20 mouse cellular contexts compared by ENCODE assay signal in the genomic region with DNA sequence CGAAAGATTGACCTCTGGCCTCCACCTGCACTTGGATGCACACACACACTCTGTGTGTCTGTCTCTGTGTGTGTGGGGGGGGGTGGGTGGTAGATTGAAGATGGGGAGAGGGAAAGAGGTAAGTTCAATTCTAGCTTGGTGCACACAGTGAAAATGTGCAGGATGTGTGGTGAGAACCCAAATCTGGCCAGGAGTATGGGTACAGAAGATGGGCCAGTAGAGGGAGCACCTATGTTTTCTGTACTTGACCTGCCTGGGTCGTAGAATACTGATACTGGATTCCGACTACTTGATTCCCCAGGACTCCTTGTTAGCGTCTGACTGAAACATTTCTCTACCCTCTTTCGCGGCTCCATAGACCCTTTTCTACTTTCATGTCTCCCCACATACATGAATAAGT. TPM values are rescaled to one million over a fixed set of nuclear protein-coding genes. Genes with fewer than 3 reads are reported as not detected.
DNase-seq lines count a peak whose midpoint lies in the region; ATAC-seq and TF ChIP-seq lines count a peak whose summit lies in the region.
"Had no signal": no experiment of that assay in that cellular context is flagged by ENCODE, and none has a peak within 500 bp of the region (broad histone marks: within the 10 kb centered on the region; RNA-seq: fewer than 3 reads in every experiment).

No protein-coding gene starts in this region.

- no peak overlapping the region for H3K27ac ChIP-seq in gastrocnemius, adult 2 months
- H3K27ac ChIP-seq in liver, embryonic 13.5 days, result peak overlapping the region; percentile 92
- H3K27ac ChIP-seq in liver, embryonic 11.5 days (ENCODE audit: low read depth, low read length), result no peak overlapping the region
- no peak overlapping the region for H3K27ac ChIP-seq in cerebellum, adult 2 months (ENCODE audit: insufficient read depth, low read length)
- H3K27ac ChIP-seq: forebrain, embryonic 15.5 days; heart, embryonic 10.5 days; lung, embryonic 15.5 days; neural tube, embryonic 12.5 days had no signal

- peaks cover 38% of the 10 kb centered on the region for H3K36me3 ChIP-seq in liver, embryonic 13.5 days
- no peaks in the 10 kb centered on the region; the same call in 1 of the 2 replicates for H3K36me3 ChIP-seq in liver, embryonic 11.5 days (ENCODE audit: control insufficient read depth, insufficient read depth, low read length)
- peaks cover 3% of the 10 kb centered on the region; the same call in 1 of the 2 replicates for H3K36me3 ChIP-seq in splenic B cell, adult 2 months (ENCODE audit: control insufficient read depth, insufficient read depth, low read length, poor library complexity, severe bottlenecking)

- no peak for ATAC-seq in liver, embryonic 13.5 days (ENCODE audit: low read depth)
- no peak for ATAC-seq in liver, embryonic 11.5 days (replicated peaks; ENCODE audit: low FRiP score)
- peak; percentile 68 for ATAC-seq in erythroblast, adult 5-6 weeks (replicated peaks; ENCODE audit: low FRiP score, poor library complexity, severe bottlenecking)
- ATAC-seq: forebrain, embryonic 15.5 days; midbrain, embryonic 16.5 days had no signal

- peaks cover 90% of the 10 kb centered on the region for H3K4me1 ChIP-seq in liver, embryonic 13.5 days (replicated peaks)
- H3K4me1 ChIP-seq in liver, embryonic 11.5 days (replicated peaks; ENCODE audit: control insufficient read depth, insufficient read depth, low read length), result peaks cover 16% of the 10 kb centered on the region
- H3K4me1 ChIP-seq in cerebellum, adult 2 months (ENCODE audit: control insufficient read depth, insufficient read depth, low read length), result no peaks in the 10 kb centered on the region
- H3K4me1 ChIP-seq: lung, embryonic 15.5 days; neural tube, embryonic 12.5 days had no signal

- WGBS in liver, embryonic 13.5 days (ENCODE audit: insufficient replicate concordance), result 67% methylated on average over 6 of the region's 6 CpGs
- WGBS in liver, embryonic 11.5 days, result 84% methylated on average over 6 of the region's 6 CpGs
- WGBS in cerebellum, adult 2 months, result 84% methylated on average over 6 of the region's 6 CpGs

- no peak for TF ChIP-seq POLR2A in cerebellum, adult 2 months (IDR thresholded peaks at IDR 0.05; ENCODE audit: borderline replicate concordance, insufficient read depth, low read length)

- no peak overlapping the region for H3K4me2 ChIP-seq in liver, embryonic 13.5 days
- H3K4me2 ChIP-seq in liver, embryonic 11.5 days, result no peak overlapping the region
- H3K4me2 ChIP-seq: forebrain, embryonic 15.5 days; lung, embryonic 15.5 days; neural tube, embryonic 12.5 days had no signal

- H3K9ac ChIP-seq in liver, embryonic 13.5 days, result no peak overlapping the region
- no peak overlapping the region for H3K9ac ChIP-seq in liver, embryonic 11.5 days (ENCODE audit: low read depth, low read length)
- H3K9ac ChIP-seq: forebrain, embryonic 15.5 days; lung, embryonic 15.5 days; neural tube, embryonic 12.5 days had no signal

- no peak overlapping the region for H3K4me3 ChIP-seq in gastrocnemius, adult 2 months
- H3K4me3 ChIP-seq in liver, embryonic 13.5 days (replicated peaks), result no peak overlapping the region
- H3K4me3 ChIP-seq in liver, embryonic 11.5 days (ENCODE audit: low read depth, low read length), result no peak overlapping the region
- no peak overlapping the region for H3K4me3 ChIP-seq in cerebellum, adult 2 months (replicated peaks; ENCODE audit: insufficient read depth, low read depth, low read length)
- H3K4me3 ChIP-seq: forebrain, embryonic 15.5 days; heart, embryonic 10.5 days; lung, embryonic 15.5 days; neural tube, embryonic 12.5 days had no signal

- no peaks in the 10 kb centered on the region for H3K9me3 ChIP-seq in liver, embryonic 13.5 days (replicated peaks)
- H3K9me3 ChIP-seq in liver, embryonic 11.5 days (ENCODE audit: control insufficient read depth, low read length), result no peaks in the 10 kb centered on the region
- H3K9me3 ChIP-seq: forebrain, embryonic 15.5 days; heart, embryonic 10.5 days; lung, embryonic 15.5 days; neural tube, embryonic 12.5 days had no signal

- 0 out of 2 replicates have a peak, but pooled peaks have one; percentile 17 for TF ChIP-seq CTCF in gastrocnemius, adult 2 months (IDR thresholded peaks at IDR 0.05)
- no peak for TF ChIP-seq CTCF in cerebellum, adult 2 months (IDR thresholded peaks at IDR 0.05; ENCODE audit: borderline replicate concordance, insufficient read depth, low read depth, low read length)

- DNase-seq in gastrocnemius, adult 2 months, result no peak
- no peak for DNase-seq in gastrocnemius, adult 18-20 months (ENCODE audit: low spot score)
- DNase-seq in liver, embryonic 13.5 days, result no peak
- no peak for DNase-seq in liver, embryonic 11.5 days (ENCODE audit: low spot score)
- peak; percentile 22 for DNase-seq in splenic B cell, adult 2 months (ENCODE audit: low read depth, low spot score)
- no peak for DNase-seq in cerebellum, adult 2 months
- no peak for DNase-seq in adrenal gland, adult 2 months
- DNase-seq: adrenal gland, postnatal 14 days; cerebellum, adult 9-10 months; gastrocnemius, postnatal 10 days; heart, postnatal 4 days; kidney, postnatal 14 days; layer of hippocampus, postnatal 36 days; right cerebral cortex, postnatal 25 days had no signal

- intact Hi-C loops in gastrocnemius, adult 2 months (cut with DNase I), result no loop called here

- H3K27me3 ChIP-seq in liver, embryonic 13.5 days, result no peaks in the 10 kb centered on the region
- H3K27me3 ChIP-seq in liver, embryonic 11.5 days (replicated peaks; ENCODE audit: control insufficient read depth, insufficient read depth, low read length), result no peaks in the 10 kb centered on the region
- no peaks in the 10 kb centered on the region for H3K27me3 ChIP-seq in splenic B cell, adult 2 months (ENCODE audit: control insufficient read depth, insufficient read depth, low read length, poor library complexity, severe bottlenecking)
- H3K27me3 ChIP-seq in cerebellum, adult 2 months (ENCODE audit: control insufficient read depth, insufficient read depth, low read length), result no peaks in the 10 kb centered on the region
- H3K27me3 ChIP-seq: forebrain, embryonic 15.5 days; lung, embryonic 15.5 days; neural tube, embryonic 12.5 days had no signal

RNA-seq across cellular contexts. Expression of gene Snx3, which starts 8.3 kb away (rescaled TPM):
- 100 to 1,000 TPM; 165 to 166 TPM for total RNA-seq in gastrocnemius, adult 2 months (2021)
- total RNA-seq in gastrocnemius, adult 18-20 months (2021), result 100 to 1,000 TPM; 171 to 175 TPM
- polyA plus RNA-seq in liver, embryonic 13.5 days (2015; fragmentation: Nextera tagmentation; extraction: Ambion mirVana), result 294 and 318 TPM in 2 replicates
- polyA plus RNA-seq in liver, embryonic 11.5 days (2014; fragmentation: Nextera tagmentation; extraction: Ambion mirVana), result 355 and 358 TPM in 2 replicates
- 116 and 134 TPM in 2 replicates for total RNA-seq in erythroblast, adult 5-6 weeks (2015; ENCODE audit: low replicate concordance)
- 46.3 and 58.3 TPM in 2 replicates for total RNA-seq in erythroblast, adult 5-6 weeks (2017; ENCODE audit: low replicate concordance)
- 372 and 388 TPM in 2 replicates for polyA plus RNA-seq in cerebellum, adult 2 months (2012; rRNA removed)
- total RNA-seq in adrenal gland, adult 2 months (2021), result 100 to 1,000 TPM; 243 to 299 TPM
- polyA plus RNA-seq in adrenal gland, adult 2 months (2012; rRNA removed), result 138 and 180 TPM in 2 replicates

RNA-seq across cellular contexts. Expression of gene Afg1l, which starts 31.8 kb away (rescaled TPM):
- total RNA-seq in gastrocnemius, adult 2 months (2021), result 10 to 100 TPM in 1 of 2 experiments, 1 to 10 TPM in 1; 8.7 to 12.6 TPM
- 10 to 100 TPM in 1 of 2 experiments, 1 to 10 TPM in 1; 7.6 to 10.2 TPM for total RNA-seq in gastrocnemius, adult 18-20 months (2021)
- 2.4 and 2.7 TPM in 2 replicates for polyA plus RNA-seq in liver, embryonic 13.5 days (2015; fragmentation: Nextera tagmentation; extraction: Ambion mirVana)
- polyA plus RNA-seq in liver, embryonic 11.5 days (2014; fragmentation: Nextera tagmentation; extraction: Ambion mirVana), result 5.0 TPM in 2 replicates
- not detected in 2 replicates for total RNA-seq in erythroblast, adult 5-6 weeks (2015; ENCODE audit: low replicate concordance)
- 1.8 TPM in 1 of 2 replicates, not detected in the other for total RNA-seq in erythroblast, adult 5-6 weeks (2017; ENCODE audit: low replicate concordance)
- 14.9 and 15.2 TPM in 2 replicates for polyA plus RNA-seq in cerebellum, adult 2 months (2012; rRNA removed)
- 10 to 100 TPM; 20.8 to 23.6 TPM for total RNA-seq in adrenal gland, adult 2 months (2021)
- 9.3 and 9.5 TPM in 2 replicates for polyA plus RNA-seq in adrenal gland, adult 2 months (2012; rRNA removed)
